In genomic region chr1:90277486-90278255, GRCm38 (mm10) we compare ENCODE assay signal across 22 mouse cellular contexts.
DNase-seq lines count a peak whose midpoint lies in the region; ATAC-seq and TF ChIP-seq lines count a peak whose summit lies in the region.
"Had no signal": no experiment of that assay in that cellular context is flagged by ENCODE, and none has a peak within 500 bp of the region (broad histone marks: within the 10 kb centered on the region; RNA-seq: fewer than 3 reads in every experiment).

No protein-coding gene starts in this region.

- H3K36me3 ChIP-seq in heart, embryonic 10.5 days, result no peaks in the 10 kb centered on the region
- no peaks in the 10 kb centered on the region for H3K36me3 ChIP-seq in midbrain, embryonic 10.5 days
- H3K36me3 ChIP-seq in midbrain, embryonic 16.5 days (ENCODE audit: control insufficient read depth, insufficient read depth, low read length), result no peaks in the 10 kb centered on the region
- no peaks in the 10 kb centered on the region for H3K36me3 ChIP-seq in embryonic facial prominence, embryonic 14.5 days (ENCODE audit: control insufficient read depth, insufficient read depth, low read length)
- H3K36me3 ChIP-seq in myocyte (ENCODE audit: control insufficient read depth, insufficient read depth), result no peaks in the 10 kb centered on the region
- H3K36me3 ChIP-seq: heart, embryonic 13.5 days had no signal

- no peak for TF ChIP-seq POLR2A in myocyte (IDR thresholded peaks at IDR 0.05; ENCODE audit: insufficient read length, low read depth)

- H3K4me2 ChIP-seq in midbrain, embryonic 16.5 days (ENCODE audit: low read length), result no peak overlapping the region
- no peak overlapping the region for H3K4me2 ChIP-seq in embryonic facial prominence, embryonic 14.5 days (ENCODE audit: low read depth, low read length)
- peak overlapping the region; percentile 29 for H3K4me2 ChIP-seq in myocyte (ENCODE audit: low read depth)
- H3K4me2 ChIP-seq: heart, embryonic 13.5 days had no signal

- no peak overlapping the region for H3K4me3 ChIP-seq in heart, embryonic 10.5 days
- H3K4me3 ChIP-seq in midbrain, embryonic 10.5 days, result no peak overlapping the region
- no peak overlapping the region for H3K4me3 ChIP-seq in midbrain, embryonic 16.5 days (ENCODE audit: low read depth, low read length)
- no peak overlapping the region for H3K4me3 ChIP-seq in embryonic facial prominence, embryonic 14.5 days (ENCODE audit: low read depth, low read length)
- H3K4me3 ChIP-seq in myocyte, result no peak overlapping the region
- H3K4me3 ChIP-seq: heart, embryonic 13.5 days had no signal

- 84% methylated on average over 18 of the region's 18 CpGs for WGBS in heart, embryonic 10.5 days
- WGBS in midbrain, embryonic 10.5 days, result 92% methylated on average over 18 of the region's 18 CpGs
- WGBS in midbrain, embryonic 16.5 days, result 82% methylated on average over 18 of the region's 18 CpGs
- 64% methylated on average over 18 of the region's 18 CpGs for WGBS in embryonic facial prominence, embryonic 14.5 days

- H3K27ac ChIP-seq in heart, embryonic 10.5 days, result peak overlapping the region; percentile 67; the same call in 1 of the 2 replicates
- peak overlapping the region; percentile 47 for H3K27ac ChIP-seq in midbrain, embryonic 10.5 days (replicated peaks)
- H3K27ac ChIP-seq in midbrain, embryonic 16.5 days (ENCODE audit: low read length), result no peak overlapping the region
- H3K27ac ChIP-seq in embryonic facial prominence, embryonic 14.5 days (replicated peaks; ENCODE audit: low read depth, low read length), result 0 out of 2 replicates have a peak overlapping the region, but pooled peaks have one; percentile 17
- H3K27ac ChIP-seq: heart, embryonic 13.5 days; stomach, postnatal 0 days had no signal

- no peak overlapping the region for H3ac ChIP-seq in myocyte (ENCODE audit: control insufficient read depth, insufficient read length)

- H3K9me3 ChIP-seq in heart, embryonic 10.5 days, result no peaks in the 10 kb centered on the region
- no peaks in the 10 kb centered on the region for H3K9me3 ChIP-seq in midbrain, embryonic 10.5 days (replicated peaks)
- no peaks in the 10 kb centered on the region for H3K9me3 ChIP-seq in midbrain, embryonic 16.5 days (replicated peaks; ENCODE audit: control insufficient read depth, low read length, poor library complexity, severe bottlenecking)
- no peaks in the 10 kb centered on the region for H3K9me3 ChIP-seq in embryonic facial prominence, embryonic 14.5 days (ENCODE audit: control insufficient read depth, low read length)

- peaks cover 30% of the 10 kb centered on the region for H3K4me1 ChIP-seq in heart, embryonic 10.5 days
- H3K4me1 ChIP-seq in midbrain, embryonic 10.5 days, result peaks cover 25% of the 10 kb centered on the region
- peaks cover 6% of the 10 kb centered on the region for H3K4me1 ChIP-seq in midbrain, embryonic 16.5 days (ENCODE audit: control insufficient read depth, insufficient read depth, low read length)
- peaks cover 39% of the 10 kb centered on the region for H3K4me1 ChIP-seq in embryonic facial prominence, embryonic 14.5 days (ENCODE audit: control insufficient read depth, insufficient read depth, low read length)

- H3K79me2 ChIP-seq in myocyte (ENCODE audit: control insufficient read depth, insufficient read depth), result no peaks in the 10 kb centered on the region

- intact Hi-C loops in heart, postnatal 14 days (cut with DNase I), result no loop called here

- no peak overlapping the region for H3K9ac ChIP-seq in midbrain, embryonic 16.5 days (ENCODE audit: low read depth, low read length)
- H3K9ac ChIP-seq in embryonic facial prominence, embryonic 14.5 days (ENCODE audit: low read depth, low read length), result no peak overlapping the region
- H3K9ac ChIP-seq: heart, embryonic 13.5 days had no signal

- no peak for ATAC-seq in midbrain, embryonic 16.5 days
- no peak for ATAC-seq in embryonic facial prominence, embryonic 14.5 days (ENCODE audit: low read depth)
- ATAC-seq: activated CD4-positive, CD25-positive, alpha-beta regulatory T cell, adult 4 months; Patski had no signal

- DNase-seq in heart, embryonic 10.5 days (ENCODE audit: low spot score), result no peak
- DNase-seq in heart, adult 9 months (ENCODE audit: low spot score in 2 of 2), result no peak
- DNase-seq in midbrain, embryonic 10.5 days (ENCODE audit: low spot score), result no peak
- peak; percentile 58 for DNase-seq in embryonic facial prominence, embryonic 14.5 days (ENCODE audit: low spot score)
- no peak for DNase-seq in frontal cortex, postnatal 10 days (ENCODE audit: low spot score in 2 of 2)
- DNase-seq in heart, postnatal 14 days, result no peak
- DNase-seq: adrenal gland, postnatal 14 days; B cell, adult 2 months; cerebellum, adult 8-10 months; gastrocnemius, postnatal 36 days; heart, postnatal 4 days; kidney, adult 2 months; kidney, postnatal 25 days; layer of hippocampus, adult 9-11 months; midbrain, embryonic 14.5 days; right cerebral cortex, postnatal 25 days had no signal

- no peaks in the 10 kb centered on the region for H3K27me3 ChIP-seq in heart, embryonic 10.5 days (ENCODE audit: insufficient read depth, poor library complexity, severe bottlenecking)
- H3K27me3 ChIP-seq in midbrain, embryonic 10.5 days (ENCODE audit: low read depth, poor library complexity, severe bottlenecking), result no peaks in the 10 kb centered on the region
- no peaks in the 10 kb centered on the region for H3K27me3 ChIP-seq in midbrain, embryonic 16.5 days (ENCODE audit: control insufficient read depth, insufficient read depth, low read depth, low read length)
- H3K27me3 ChIP-seq in embryonic facial prominence, embryonic 14.5 days (replicated peaks; ENCODE audit: control insufficient read depth, insufficient read depth, low read length), result no peaks in the 10 kb centered on the region
- H3K27me3 ChIP-seq in myocyte (ENCODE audit: control insufficient read depth, insufficient read depth, insufficient read length), result no peaks in the 10 kb centered on the region
- H3K27me3 ChIP-seq: Patski had no signal

TF ChIP-seq in myocyte, 11 proteins besides CTCF, POLR2A, EP300 and RAD21:
- TF ChIP-seq USF1 (IDR thresholded peaks at IDR 0.05; ENCODE audit: low read depth) (no peak), TCF12 (IDR thresholded peaks at IDR 0.05; ENCODE audit: insufficient read depth, poor library complexity, severe bottlenecking) (no peak), REST (IDR thresholded peaks at IDR 0.05; ENCODE audit: insufficient read depth, insufficient read length) (no peak), CEBPB (IDR thresholded peaks at IDR 0.05; ENCODE audit: insufficient read depth, poor library complexity, severe bottlenecking) (no peak), MYOG (IDR thresholded peaks at IDR 0.05; ENCODE audit: control insufficient read depth in 1 of 3, insufficient read depth in 1 of 3, insufficient read length in 2 of 3, low read depth in 2 of 3) (no peak)
